Mouse (Mus musculus) neural tube, embryonic 14.5 days (tissue): Measurements from ENCODE around the gene Apoa4. TPM values are rescaled to one million over a fixed set of nuclear protein-coding genes. Genes with fewer than 3 reads are reported as not detected.

Experiments
- ATAC-seq: fragments of 200-750 bp; cut with Nextera tagmentation; 2 replicates; pipeline ENCODE4 v1.8.0; 2017; ENCODE audit warnings: low read depth, mild to moderate bottlenecking, moderate TSS enrichment, moderate library complexity
- H3K27ac ChIP-seq: fragments of 300-500 bp; sonication (generic); 2 replicates; pipeline ENCODE4 v1.5.1; 2014; ENCODE audit warnings: low read depth, mild to moderate bottlenecking, control low read depth, low read length, moderate library complexity, mixed read lengths
- H3K27me3 ChIP-seq: fragments of 300-500 bp; sonication (generic); 2 replicates; pipeline ENCODE4 v1.6.1; 2014; ENCODE audit warnings: low read length; ENCODE audit not compliant: control insufficient read depth, insufficient read depth
- H3K36me3 ChIP-seq: fragments of 300-500 bp; sonication (generic); 2 replicates; pipeline ENCODE4 v1.6.1; 2014; ENCODE audit warnings: low read length, mixed read lengths; ENCODE audit not compliant: control insufficient read depth, insufficient read depth
- H3K4me1 ChIP-seq: fragments of 300-500 bp; sonication (generic); 2 replicates; pipeline ENCODE4 v1.6.1; 2014; ENCODE audit warnings: low read length; ENCODE audit not compliant: control insufficient read depth, insufficient read depth
- H3K4me2 ChIP-seq: fragments of 300-500 bp; sonication (generic); 2 replicates; pipeline ENCODE4 v1.6.1; 2014; ENCODE audit warnings: mild to moderate bottlenecking, low read depth, low read length, control low read depth
- H3K4me3 ChIP-seq: fragments of 300-500 bp; sonication (generic); 2 replicates; pipeline ENCODE4 v1.5.1; 2014; ENCODE audit warnings: low read depth, low read length, control low read depth, mixed read lengths
- H3K9ac ChIP-seq: fragments of 300-500 bp; sonication (generic); replicated peaks from 2 replicates; pipeline ENCODE4 v1.6.1; 2014; ENCODE audit warnings: low read depth, mild to moderate bottlenecking, control low read depth, low read length, mixed read lengths
- H3K9me3 ChIP-seq: fragments of 300-500 bp; sonication (generic); 2 replicates; pipeline ENCODE4 v1.6.1; 2016; ENCODE audit warnings: low read length; ENCODE audit not compliant: control insufficient read depth
- WGBS: fragments of 180-500 bp; shearing (Covaris S2); extraction: QIAGEN DNeasy Blood & Tissue Kit; methylation state at CpG from one replicate; pipeline ENCODE4 v1.1.7; 2014; 5-methylcytosine and 5-hydroxymethylcytosine counted together
- polyA plus RNA-seq: library from polyadenylated mRNA; unstranded; fragments of >200 nt; fragmentation: Nextera tagmentation; extraction: Ambion mirVana; gene quantifications from 2 replicates; pipeline ENCODE4 v1.2.1, GENCODE M21; 2014

The Apoa4 gene
- not detected in 2 replicates for polyA plus RNA-seq

DNA sequence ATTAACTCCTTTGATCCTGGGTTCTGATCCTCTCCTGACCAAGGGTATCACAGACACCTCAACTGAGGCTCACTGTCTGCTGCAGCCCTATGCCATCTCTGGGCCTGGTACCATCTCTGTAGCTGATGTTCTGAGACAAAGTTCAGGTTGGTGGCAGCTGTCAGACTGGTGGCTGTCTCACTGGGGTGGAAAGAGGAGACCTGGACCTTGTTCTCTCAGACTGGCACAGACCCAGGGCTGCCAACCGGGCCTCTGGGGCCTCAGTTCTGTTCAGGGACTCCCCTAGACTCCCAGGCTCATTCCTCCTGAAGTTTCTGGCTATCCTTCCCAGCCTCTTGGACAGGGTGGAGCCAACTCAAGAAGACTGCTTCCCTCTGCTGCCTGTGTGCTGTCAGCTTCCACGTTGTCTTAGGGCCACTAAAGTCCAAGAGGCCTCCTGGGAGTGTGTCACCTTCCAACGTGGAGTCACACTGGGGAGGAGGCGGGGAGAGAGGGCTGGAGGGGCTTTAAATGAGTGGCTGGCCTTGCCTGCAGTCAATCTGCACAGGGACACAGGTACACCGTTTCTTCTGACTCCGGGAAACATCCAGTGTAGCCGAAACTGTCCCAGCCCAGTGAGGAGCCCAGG is at the start of gene Apoa4:
Gene Apoa4 (plus strand): TSS at position 171 of the 628 bp plus-strand sequence.
- Histone ChIP-seq H3K4me2 (no peak within 1 kb of the TSS), H3K9me3 (no peaks in the 10 kb centered on the region), H3K4me3 (no peak within 1 kb of the TSS), H3K36me3 (no peaks in the 10 kb centered on the region), H3K27me3 (no peaks in the 10 kb centered on the region), H3K27ac (no peak within 1 kb of the TSS), H3K4me1 (no peaks in the 10 kb centered on the region), H3K9ac (no peak within 1 kb of the TSS)
- WGBS: 73% methylated on average over 7 of the region's 7 CpGs
- ATAC-seq: no peak

GRCm38 (mm10) chr9:46191234-46191633 is 49.3 kb upstream of the Apoa4 start:
- no peak for ATAC-seq
- H3K9me3 ChIP-seq: no peaks in the 10 kb centered on the region
- H3K36me3 ChIP-seq: peaks cover 11% of the 10 kb centered on the region; the same call in 1 of the 2 replicates
- no peak overlapping the region for H3K4me3 ChIP-seq
- no peaks in the 10 kb centered on the region for H3K27me3 ChIP-seq
- WGBS: 78% methylated on average over 8 of the region's 8 CpGs
- H3K4me2 ChIP-seq: no peak overlapping the region
- H3K4me1 ChIP-seq: no peaks in the 10 kb centered on the region
- H3K9ac ChIP-seq: no peak overlapping the region
- H3K27ac ChIP-seq: no peak overlapping the region

DNA sequence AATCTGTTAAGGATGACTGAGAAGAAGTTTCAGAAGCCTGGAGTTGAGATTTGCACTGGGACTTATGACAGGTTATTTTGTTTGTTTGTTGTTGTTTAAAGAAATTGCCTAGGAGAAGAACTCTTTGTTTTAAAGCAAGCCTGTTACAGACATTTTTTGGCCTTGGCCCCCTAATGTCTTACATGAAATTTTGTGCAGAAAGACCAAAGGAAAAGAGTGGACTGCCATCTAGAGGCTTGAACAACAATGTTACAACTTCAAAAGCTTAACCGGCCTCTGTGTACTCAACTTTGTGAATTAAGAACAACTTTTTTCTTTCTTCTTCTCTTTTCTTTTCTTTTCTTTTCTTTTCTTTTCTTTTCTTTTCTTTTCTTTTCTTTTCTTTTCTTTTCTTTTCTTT is 48.9 kb upstream of the Apoa4 start:
- no peak overlapping the region for H3K4me3 ChIP-seq
- no peaks in the 10 kb centered on the region for H3K9me3 ChIP-seq
- no peaks in the 10 kb centered on the region for H3K27me3 ChIP-seq
- H3K4me2 ChIP-seq: no peak overlapping the region
- 46% methylated on average over 1 of the region's 1 CpGs for WGBS
- H3K9ac ChIP-seq: no peak overlapping the region
- peaks cover 12% of the 10 kb centered on the region; the same call in 1 of the 2 replicates for H3K36me3 ChIP-seq
- H3K4me1 ChIP-seq: no peaks in the 10 kb centered on the region
- ATAC-seq: no peak
- H3K27ac ChIP-seq: no peak overlapping the region

GRCm38 (mm10) chr9:46192642-46193041 is 47.9 kb upstream of the Apoa4 start:
- no peaks in the 10 kb centered on the region for H3K4me1 ChIP-seq
- no peaks in the 10 kb centered on the region for H3K9me3 ChIP-seq
- no peak overlapping the region for H3K4me2 ChIP-seq
- H3K27ac ChIP-seq: no peak overlapping the region
- peaks cover 12% of the 10 kb centered on the region; the same call in 1 of the 2 replicates for H3K36me3 ChIP-seq
- H3K4me3 ChIP-seq: no peak overlapping the region
- WGBS: 74% methylated on average over 6 of the region's 6 CpGs
- no peak for ATAC-seq
- H3K9ac ChIP-seq: no peak overlapping the region
- no peaks in the 10 kb centered on the region for H3K27me3 ChIP-seq

DNA sequence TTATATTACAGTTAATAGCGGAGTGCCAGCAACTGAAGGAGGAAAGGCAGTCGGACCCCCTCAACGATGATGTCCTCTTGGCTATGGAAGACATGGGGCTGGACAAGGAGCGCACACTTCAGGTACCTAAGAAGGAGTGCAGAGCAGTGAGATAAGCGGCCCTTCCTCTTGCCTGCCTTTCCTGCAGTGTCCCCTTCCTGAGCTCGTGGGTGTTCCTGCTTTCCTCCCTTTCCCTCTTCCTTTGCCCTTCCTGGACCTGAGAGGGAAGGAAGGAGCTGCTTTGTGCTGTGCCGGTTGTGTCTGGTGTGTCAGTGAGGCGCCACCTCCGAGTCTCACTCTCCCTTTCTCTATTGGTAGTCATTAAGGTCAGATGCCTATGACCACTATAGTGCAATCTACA is 45.7 kb upstream of the Apoa4 start:
- no peak for ATAC-seq
- no peaks in the 10 kb centered on the region for H3K4me1 ChIP-seq
- H3K4me3 ChIP-seq: no peak overlapping the region
- H3K36me3 ChIP-seq: peaks cover 15% of the 10 kb centered on the region; the same call in 1 of the 2 replicates
- WGBS: 76% methylated on average over 9 of the region's 9 CpGs
- H3K9me3 ChIP-seq: no peaks in the 10 kb centered on the region
- H3K4me2 ChIP-seq: no peak overlapping the region
- no peak overlapping the region for H3K9ac ChIP-seq
- no peaks in the 10 kb centered on the region for H3K27me3 ChIP-seq
- H3K27ac ChIP-seq: no peak overlapping the region

- no peak for ATAC-seq
- H3K4me2 ChIP-seq: no peak overlapping the region
- no peaks in the 10 kb centered on the region for H3K9me3 ChIP-seq
- H3K27me3 ChIP-seq: no peaks in the 10 kb centered on the region
- no peak overlapping the region for H3K4me3 ChIP-seq
- 82% methylated on average over 12 of the region's 12 CpGs for WGBS
- no peaks in the 10 kb centered on the region for H3K4me1 ChIP-seq
- H3K9ac ChIP-seq: no peak overlapping the region
- H3K36me3 ChIP-seq: peaks cover 15% of the 10 kb centered on the region; the same call in 1 of the 2 replicates
- H3K27ac ChIP-seq: no peak overlapping the region
These were observed 43.8 kb upstream of the Apoa4 start for GRCm38 (mm10) chr9:46196699-46197169.

- Histone ChIP-seq H3K36me3 (peaks cover 15% of the 10 kb centered on the region; the same call in 1 of the 2 replicates), H3K9me3 (no peaks in the 10 kb centered on the region), H3K4me1 (no peaks in the 10 kb centered on the region), H3K4me3 (no peak overlapping the region), H3K4me2 (no peak overlapping the region), H3K27me3 (no peaks in the 10 kb centered on the region), H3K27ac (no peak overlapping the region), H3K9ac (no peak overlapping the region)
- ATAC-seq: no peak
- 90% methylated on average over 9 of the region's 9 CpGs for WGBS
These were observed 42.0 kb upstream of the Apoa4 start for GRCm38 (mm10) chr9:46198461-46198860.

DNA sequence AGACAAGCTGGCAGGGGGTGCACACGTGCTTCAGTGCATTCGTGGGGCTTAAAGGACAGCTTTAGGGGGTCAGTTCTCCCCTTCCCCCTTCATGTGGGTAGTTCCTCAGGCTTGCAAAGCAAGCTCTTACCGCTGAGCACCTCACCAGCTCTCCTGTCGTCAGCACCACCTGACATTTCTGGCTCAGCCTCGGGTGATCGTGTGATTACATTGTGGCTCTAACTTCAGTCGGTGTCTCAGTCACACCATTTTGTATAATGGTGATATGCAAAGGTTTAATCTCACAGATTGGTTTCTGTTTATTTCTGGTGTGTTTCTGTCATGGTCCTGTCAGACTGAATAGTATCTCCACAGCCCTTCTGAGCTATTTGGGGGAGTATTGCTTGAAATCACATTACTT is 41.6 kb upstream of the Apoa4 start:
- Histone ChIP-seq H3K4me3 (no peak overlapping the region), H3K27me3 (no peaks in the 10 kb centered on the region), H3K9me3 (no peaks in the 10 kb centered on the region), H3K4me2 (no peak overlapping the region), H3K9ac (no peak overlapping the region), H3K36me3 (peaks cover 14% of the 10 kb centered on the region; the same call in 1 of the 2 replicates), H3K27ac (no peak overlapping the region), H3K4me1 (no peaks in the 10 kb centered on the region)
- 92% methylated on average over 7 of the region's 7 CpGs for WGBS
- ATAC-seq: no peak

DNA sequence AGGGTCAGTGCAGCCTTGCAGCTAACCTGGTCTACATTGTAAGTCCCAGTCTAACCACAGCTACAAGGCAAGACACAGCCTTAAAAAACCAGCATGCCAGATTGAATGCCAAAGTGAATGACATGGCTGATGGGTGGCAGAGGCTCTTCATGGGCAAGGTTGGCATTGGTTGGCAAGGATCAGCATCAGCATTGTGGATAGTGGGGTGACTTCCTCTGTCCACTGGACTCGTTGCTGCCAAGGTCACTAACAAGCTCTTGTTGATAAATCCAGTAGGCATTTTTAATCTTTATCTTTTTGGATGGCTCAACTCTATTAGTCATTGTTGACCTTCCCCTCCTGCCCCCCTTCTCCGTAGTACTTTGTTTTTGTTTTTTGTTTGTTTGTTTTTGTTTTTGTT is 40.9 kb upstream of the Apoa4 start:
- Histone ChIP-seq H3K9ac (no peak overlapping the region), H3K36me3 (peaks cover 16% of the 10 kb centered on the region; the same call in 1 of the 2 replicates), H3K27me3 (no peaks in the 10 kb centered on the region), H3K4me2 (no peak overlapping the region), H3K9me3 (no peaks in the 10 kb centered on the region), H3K4me1 (no peaks in the 10 kb centered on the region), H3K4me3 (no peak overlapping the region), H3K27ac (no peak overlapping the region)
- WGBS: 100% methylated on average over 2 of the region's 2 CpGs
- no peak for ATAC-seq
